Mouse (Mus musculus) megakaryocyte, embryonic 14.5 days (primary cell): Measurements from ENCODE around the gene Kcnh3.

ENCODE experiments used
- FLI1 ChIP-seq: IDR thresholded peaks from 2 replicates; pipeline ENCODE4 v1.6.1; 2012; ENCODE audit warnings: low read length, inconsistent platforms, mixed read lengths
- GATA1 ChIP-seq: IDR thresholded peaks from 3 replicates; pipeline ENCODE4 v1.6.1; 2012; ENCODE audit warnings: mixed read lengths, low read length, inconsistent platforms, borderline replicate concordance

GRCm38 (mm10) chr15:99252381-99253174, 27.9 kb downstream of the Kcnh3 start:
- TF ChIP-seq GATA1 (no peak), FLI1 (no peak)
